Mouse (Mus musculus) urinary bladder, postnatal 10 days (tissue): ENCODE measurements around the gene Olfr743.
"Not testable (repeated sequence)": the region's sequence is repeated elsewhere in the genome, so short reads cannot be mapped to it uniquely, and the experiment has no call there.

ENCODE experiments used
- DNase-seq: peaks from one replicate; pipeline ENCODE4 v3.0.0; 2022; ENCODE audit warnings: low spot score

Gene Olfr743

GRCm38 (mm10) chr14:50521539-50521938 lies at the start of gene Olfr743:
TSS of gene Olfr743 (plus strand) at chr14:50521839.
- DNase-seq: no peak

DNA sequence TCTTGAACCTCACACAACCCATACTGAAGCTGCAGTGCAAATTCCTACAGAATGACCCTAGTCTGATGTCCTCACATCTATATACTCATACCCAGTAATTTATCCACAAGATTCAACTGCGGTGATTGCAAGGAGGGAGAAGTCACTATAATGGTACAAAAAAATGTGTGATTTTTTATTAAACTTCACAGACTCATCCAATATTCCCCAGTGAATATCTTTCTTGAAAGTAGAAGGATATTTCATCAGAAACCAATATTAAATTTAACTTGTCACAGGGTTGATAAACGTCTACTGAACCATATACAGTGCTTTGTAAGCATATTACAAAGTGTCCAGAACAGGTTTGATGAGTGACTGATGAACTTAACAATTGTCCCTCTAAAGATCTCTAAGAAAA lies 49.2 kb upstream of the Olfr743 start, which contains the start of gene Olfr741:
Olfr741 (plus strand) TSS at position 301 of the 400 bp plus-strand sequence.
- no peak for DNase-seq

DNA sequence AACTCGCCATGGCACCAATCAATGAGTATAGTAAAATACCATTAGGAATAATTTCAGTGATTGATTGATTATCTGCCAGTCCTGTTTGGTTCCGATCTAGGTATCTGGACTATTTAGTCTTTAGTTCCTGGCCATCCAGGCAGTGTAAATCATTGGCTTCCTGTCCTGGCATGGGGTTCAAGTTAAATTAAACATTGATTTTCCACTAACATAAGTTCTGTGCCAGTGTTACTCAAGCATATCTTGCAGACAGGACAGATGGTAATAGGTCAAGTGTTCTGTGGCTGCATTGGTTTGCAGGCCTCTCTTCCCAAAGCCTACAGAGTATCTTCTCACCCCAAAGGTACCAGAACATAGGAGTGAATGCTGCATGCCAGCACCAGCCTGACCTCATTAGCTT lies 43.2 kb upstream of the Olfr743 start:
- DNase-seq: no peak

DNA sequence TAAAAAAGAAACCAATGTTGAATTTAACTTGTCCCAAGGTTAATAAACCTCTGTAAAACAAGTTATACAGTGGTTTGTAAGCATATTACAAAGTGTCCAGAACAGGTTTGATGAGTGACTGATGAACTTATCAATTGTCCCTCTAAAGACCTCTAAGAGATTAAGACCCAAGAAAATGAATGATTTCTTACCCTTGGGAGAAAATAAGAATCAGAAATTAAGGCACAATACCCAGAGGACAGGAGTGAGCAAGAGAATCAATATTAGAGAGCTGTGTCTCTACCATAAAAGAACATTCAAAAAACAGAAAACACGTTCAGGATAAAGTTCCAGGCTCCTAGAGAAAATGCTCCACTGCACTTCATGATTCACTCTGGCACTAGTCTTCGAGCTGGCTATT lies 18.3 kb upstream of the Olfr743 start, which contains the start of gene Olfr742:
Olfr742 (plus strand) TSS at position 301 of the 400 bp plus-strand sequence.
- no peak for DNase-seq

- DNase-seq: no peak
These were observed 31.1 kb downstream of the Olfr743 start for GRCm38 (mm10) chr14:50552734-50553133.

DNA sequence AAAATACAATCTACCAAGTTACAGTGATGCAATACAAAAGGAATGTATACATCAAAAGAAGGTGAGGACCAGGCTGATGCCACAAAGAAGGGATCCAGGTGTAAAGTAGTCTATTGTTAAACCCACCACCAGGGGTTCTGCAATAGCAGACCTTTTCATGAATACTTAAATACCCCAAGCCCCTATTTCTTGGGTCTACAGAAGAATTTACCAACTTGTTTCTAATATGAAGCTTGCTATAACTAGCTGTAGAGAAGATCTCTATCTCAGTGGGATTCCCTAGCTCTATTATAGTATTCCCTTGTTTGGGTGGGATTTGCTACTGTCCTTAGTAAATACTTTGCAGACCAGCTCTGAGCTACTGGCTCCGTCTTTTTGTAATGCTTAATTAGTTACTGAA lies 51.4 kb downstream of the Olfr743 start:
- not testable (repeated sequence) for DNase-seq
